Mouse (Mus musculus): ENCODE data around the gene Hp1bp3. TPM values are rescaled to one million over a fixed set of nuclear protein-coding genes. Genes with fewer than 3 reads are reported as not detected.

The Hp1bp3 gene
- polyA plus RNA-seq, 1 experiment from 2014 or later = 233 TPM

GRCm38 (mm10) chr4:138251819-138252218, 35.7 kb downstream of the Hp1bp3 start:
- under 1% methylated on average over 14 of the region's 14 CpGs for WGBS
- peak overlapping the region; percentile 44 for H3K9ac ChIP-seq (replicated peaks; ENCODE audit: low read depth, low read length)
- H3K4me3 ChIP-seq (replicated peaks; ENCODE audit: low read length) = peak overlapping the region; percentile 63
- H3K36me3 ChIP-seq (ENCODE audit: control insufficient read depth, insufficient read depth) = no peaks in the 10 kb centered on the region
- H3K4me2 ChIP-seq (ENCODE audit: low read length) = peak overlapping the region; percentile 92
- no peak overlapping the region for H3K27ac ChIP-seq (ENCODE audit: low read length)
- H3K4me1 ChIP-seq (replicated peaks; ENCODE audit: control insufficient read depth, insufficient read depth, low read length) = peaks cover 29% of the 10 kb centered on the region
- ATAC-seq = 0 out of 2 replicates have a peak, but pooled peaks have one; percentile 6
- no peaks in the 10 kb centered on the region for H3K9me3 ChIP-seq (ENCODE audit: control insufficient read depth, low read length)
- no peaks in the 10 kb centered on the region for H3K27me3 ChIP-seq (replicated peaks; ENCODE audit: control insufficient read depth, insufficient read depth, low read length)

DNA sequence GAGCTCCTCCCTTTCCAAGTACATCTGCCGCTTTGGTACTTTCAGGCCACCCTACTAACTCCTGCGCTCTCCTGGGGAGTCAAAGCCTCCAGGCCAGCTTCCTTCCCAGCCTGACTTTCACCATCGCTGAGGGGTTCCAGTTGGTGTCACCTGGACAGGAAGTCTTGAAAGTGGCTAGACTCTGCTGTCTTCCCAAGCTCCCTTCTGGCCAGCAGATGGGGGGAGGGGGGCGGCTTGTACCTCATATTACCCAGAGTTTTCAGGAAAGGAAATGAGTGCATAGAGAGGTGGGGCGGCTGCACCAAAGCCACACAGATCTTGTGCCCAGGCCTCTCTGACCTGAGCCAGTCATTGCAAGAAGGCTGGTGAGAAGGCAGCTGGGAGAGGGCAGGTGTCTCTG, 36.1 kb downstream of the Hp1bp3 start:
- 28% methylated on average over 5 of the region's 5 CpGs for WGBS
- Histone ChIP-seq H3K27me3 (replicated peaks; ENCODE audit: control insufficient read depth, insufficient read depth, low read length) (no peaks in the 10 kb centered on the region), H3K9ac (replicated peaks; ENCODE audit: low read depth, low read length) (peak overlapping the region; percentile 44), H3K4me1 (replicated peaks; ENCODE audit: control insufficient read depth, insufficient read depth, low read length) (peaks cover 29% of the 10 kb centered on the region), H3K9me3 (ENCODE audit: control insufficient read depth, low read length) (no peaks in the 10 kb centered on the region), H3K4me2 (ENCODE audit: low read length) (peak overlapping the region; percentile 92), H3K4me3 (replicated peaks; ENCODE audit: low read length) (peak overlapping the region; percentile 63), H3K36me3 (ENCODE audit: control insufficient read depth, insufficient read depth) (no peaks in the 10 kb centered on the region), H3K27ac (ENCODE audit: low read length) (no peak overlapping the region)
- ATAC-seq = no peak

DNA sequence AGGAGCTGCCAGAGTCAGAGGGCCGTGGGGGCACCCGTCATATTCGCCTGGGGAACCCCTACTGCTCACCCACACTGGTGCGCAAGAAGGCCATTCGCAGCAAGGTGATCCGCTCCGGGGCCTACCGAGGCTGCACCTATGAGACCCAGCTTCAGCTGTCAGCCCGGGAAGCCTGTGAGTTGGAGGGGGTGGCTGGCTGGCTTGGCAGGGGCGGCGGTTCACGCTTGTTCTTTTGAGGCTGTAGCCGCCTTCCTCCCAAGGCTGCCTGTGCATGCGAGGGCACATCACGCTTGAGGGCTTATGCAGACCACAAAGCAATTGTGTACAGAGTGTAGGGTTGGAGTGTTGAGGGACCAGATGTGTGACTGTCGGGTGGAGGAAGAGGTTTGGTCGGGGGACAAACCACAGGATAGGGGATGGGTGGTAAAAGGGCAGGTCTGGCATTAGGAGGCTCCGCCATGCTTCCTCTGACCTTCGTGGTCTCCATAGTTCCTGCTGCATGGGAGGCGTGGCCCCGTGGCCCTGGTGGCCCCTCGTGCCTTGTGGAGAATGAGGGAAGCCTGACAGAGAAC, 41.1 kb downstream of the Hp1bp3 start:
- WGBS = 76% methylated on average over 22 of the region's 22 CpGs

DNA sequence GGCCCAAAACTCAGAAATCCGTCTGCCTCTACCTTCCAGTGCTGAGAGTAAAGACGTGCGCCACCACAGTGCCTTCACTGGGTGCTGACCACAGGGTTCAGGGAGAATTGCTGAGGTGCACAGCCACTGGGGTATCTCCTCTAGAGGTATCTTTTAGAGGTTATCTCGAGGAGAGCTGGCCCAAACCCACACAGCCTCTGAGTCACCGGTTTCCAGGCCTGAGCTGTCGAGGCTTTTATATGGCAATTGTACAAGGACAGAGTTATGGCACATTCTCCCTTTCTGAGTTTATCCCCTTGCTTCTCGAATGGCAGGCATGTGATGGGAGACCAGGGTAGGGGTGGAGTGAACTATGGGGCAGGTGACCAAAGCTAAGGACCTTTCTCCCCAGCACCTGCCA, 42.6 kb downstream of the Hp1bp3 start:
- Histone ChIP-seq H3K9ac (replicated peaks; ENCODE audit: low read depth, low read length) (no peak overlapping the region), H3K9me3 (ENCODE audit: control insufficient read depth, low read length) (no peaks in the 10 kb centered on the region), H3K27ac (ENCODE audit: low read length) (no peak overlapping the region), H3K4me1 (replicated peaks; ENCODE audit: control insufficient read depth, insufficient read depth, low read length) (peaks cover 6% of the 10 kb centered on the region), H3K36me3 (ENCODE audit: control insufficient read depth, insufficient read depth) (no peaks in the 10 kb centered on the region), H3K4me3 (replicated peaks; ENCODE audit: low read length) (no peak overlapping the region), H3K4me2 (ENCODE audit: low read length) (no peak overlapping the region), H3K27me3 (replicated peaks; ENCODE audit: control insufficient read depth, insufficient read depth, low read length) (peaks cover 2% of the 10 kb centered on the region; the same call in 1 of the 2 replicates)
- no peak for ATAC-seq
- WGBS = 80% methylated on average over 7 of the region's 7 CpGs

More for the DNA sequence above, 41.1 kb downstream of the Hp1bp3 start:
- Histone ChIP-seq H3K9ac (replicated peaks; ENCODE audit: low read depth, low read length) (no peak overlapping the region), H3K36me3 (ENCODE audit: control insufficient read depth, insufficient read depth) (no peaks in the 10 kb centered on the region), H3K27me3 (replicated peaks; ENCODE audit: control insufficient read depth, insufficient read depth, low read length) (no peaks in the 10 kb centered on the region), H3K4me3 (replicated peaks; ENCODE audit: low read length) (no peak overlapping the region), H3K4me1 (replicated peaks; ENCODE audit: control insufficient read depth, insufficient read depth, low read length) (peaks cover 3% of the 10 kb centered on the region), H3K9me3 (ENCODE audit: control insufficient read depth, low read length) (no peaks in the 10 kb centered on the region), H3K4me2 (ENCODE audit: low read length) (no peak overlapping the region), H3K27ac (ENCODE audit: low read length) (no peak overlapping the region)
- ATAC-seq = no peak

DNA sequence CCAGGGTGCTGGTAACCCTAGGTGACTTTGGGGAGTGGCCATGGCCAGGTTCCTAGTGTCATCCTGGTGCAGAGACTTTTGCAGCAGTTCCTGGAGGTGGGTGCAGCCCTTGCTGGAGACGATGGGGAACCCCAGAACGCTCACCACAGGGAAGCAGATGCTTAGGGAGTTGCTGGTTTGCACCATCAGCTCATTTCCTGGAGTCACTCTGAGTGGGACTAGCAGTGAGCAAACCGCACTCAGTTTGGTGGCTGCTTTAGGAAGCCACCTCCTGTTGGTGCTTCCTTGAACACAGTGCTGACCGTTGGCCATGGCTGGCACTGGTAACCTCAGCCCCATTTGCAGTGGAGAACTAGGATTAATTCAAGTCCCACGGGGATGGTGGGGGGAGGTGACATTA, 43.4 kb downstream of the Hp1bp3 start:
- WGBS = 89% methylated on average over 5 of the region's 5 CpGs
- no peak overlapping the region for H3K27ac ChIP-seq (ENCODE audit: low read length)
- peaks cover 2% of the 10 kb centered on the region; the same call in 1 of the 2 replicates for H3K27me3 ChIP-seq (replicated peaks; ENCODE audit: control insufficient read depth, insufficient read depth, low read length)
- no peaks in the 10 kb centered on the region for H3K36me3 ChIP-seq (ENCODE audit: control insufficient read depth, insufficient read depth)
- no peak for ATAC-seq
- no peaks in the 10 kb centered on the region for H3K9me3 ChIP-seq (ENCODE audit: control insufficient read depth, low read length)
- H3K4me2 ChIP-seq (ENCODE audit: low read length) = no peak overlapping the region
- H3K9ac ChIP-seq (replicated peaks; ENCODE audit: low read depth, low read length) = no peak overlapping the region
- peaks cover 6% of the 10 kb centered on the region for H3K4me1 ChIP-seq (replicated peaks; ENCODE audit: control insufficient read depth, insufficient read depth, low read length)
- H3K4me3 ChIP-seq (replicated peaks; ENCODE audit: low read length) = no peak overlapping the region

- WGBS = under 1% methylated on average over 67 of the region's 78 CpGs
- Histone ChIP-seq H3K4me3 (replicated peaks; ENCODE audit: low read length) (peak overlapping the region; percentile 64), H3K4me2 (ENCODE audit: low read length) (peak overlapping the region; percentile 89), H3K27me3 (replicated peaks; ENCODE audit: control insufficient read depth, insufficient read depth, low read length) (peaks cover 2% of the 10 kb centered on the region; the same call in 1 of the 2 replicates), H3K36me3 (ENCODE audit: control insufficient read depth, insufficient read depth) (no peaks in the 10 kb centered on the region), H3K9me3 (ENCODE audit: control insufficient read depth, low read length) (no peaks in the 10 kb centered on the region), H3K27ac (ENCODE audit: low read length) (no peak overlapping the region), H3K9ac (replicated peaks; ENCODE audit: low read depth, low read length) (peak overlapping the region; percentile 57), H3K4me1 (replicated peaks; ENCODE audit: control insufficient read depth, insufficient read depth, low read length) (peaks cover 6% of the 10 kb centered on the region)
- ATAC-seq = peak; percentile 91
Observed at GRCm38 (mm10) chr4:138261843-138262681, 46.0 kb downstream of the Hp1bp3 start.

DNA sequence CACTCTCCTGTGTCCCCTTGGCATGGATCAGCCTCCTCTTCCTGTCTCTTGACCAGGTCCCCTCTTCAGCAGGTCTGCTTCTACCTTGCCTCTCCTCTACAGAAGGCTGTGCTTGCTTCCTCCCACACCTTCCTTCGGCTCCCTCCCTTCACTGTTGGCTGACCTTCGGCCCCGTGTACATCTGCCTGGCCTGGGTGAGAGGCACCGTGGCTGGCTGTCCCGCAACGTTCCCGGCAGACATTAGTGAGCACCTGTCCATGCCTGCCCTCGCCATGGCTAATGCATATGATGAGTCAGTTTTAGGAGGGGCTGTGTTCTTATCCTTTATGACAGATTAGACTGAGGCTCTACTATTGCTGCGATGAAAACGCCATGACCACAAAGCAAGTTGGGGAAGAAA, 51.8 kb downstream of the Hp1bp3 start:
- Histone ChIP-seq H3K4me1 (replicated peaks; ENCODE audit: control insufficient read depth, insufficient read depth, low read length) (peaks cover 6% of the 10 kb centered on the region), H3K4me2 (ENCODE audit: low read length) (no peak overlapping the region), H3K9me3 (ENCODE audit: control insufficient read depth, low read length) (no peaks in the 10 kb centered on the region), H3K27ac (ENCODE audit: low read length) (no peak overlapping the region), H3K9ac (replicated peaks; ENCODE audit: low read depth, low read length) (no peak overlapping the region), H3K27me3 (replicated peaks; ENCODE audit: control insufficient read depth, insufficient read depth, low read length) (no peaks in the 10 kb centered on the region), H3K4me3 (replicated peaks; ENCODE audit: low read length) (no peak overlapping the region), H3K36me3 (ENCODE audit: control insufficient read depth, insufficient read depth) (no peaks in the 10 kb centered on the region)
- ATAC-seq = no peak
- WGBS = 89% methylated on average over 10 of the region's 10 CpGs

GRCm38 (mm10) chr4:138272011-138272997, 56.2 kb downstream of the Hp1bp3 start:
- ATAC-seq = peak; percentile 62; the same call in 1 of the 2 replicates

GRCm38 (mm10) chr4:138278346-138278745, 62.2 kb downstream of the Hp1bp3 start:
- H3K27ac ChIP-seq (ENCODE audit: low read length) = no peak overlapping the region
- H3K9me3 ChIP-seq (ENCODE audit: control insufficient read depth, low read length) = no peaks in the 10 kb centered on the region
- no peak for ATAC-seq
- H3K4me2 ChIP-seq (ENCODE audit: low read length) = no peak overlapping the region
- no peak overlapping the region for H3K4me3 ChIP-seq (replicated peaks; ENCODE audit: low read length)
- whole genome bisulfite sequencing = 77% methylated on average over 7 of the region's 7 CpGs
- no peaks in the 10 kb centered on the region for H3K36me3 ChIP-seq (ENCODE audit: control insufficient read depth, insufficient read depth)
- no peak overlapping the region for H3K9ac ChIP-seq (replicated peaks; ENCODE audit: low read depth, low read length)
- no peaks in the 10 kb centered on the region for H3K4me1 ChIP-seq (replicated peaks; ENCODE audit: control insufficient read depth, insufficient read depth, low read length)
- H3K27me3 ChIP-seq (replicated peaks; ENCODE audit: control insufficient read depth, insufficient read depth, low read length) = no peaks in the 10 kb centered on the region

More at GRCm38 (mm10) chr4:138272011-138272997, 56.2 kb downstream of the Hp1bp3 start:
- Histone ChIP-seq H3K36me3 (ENCODE audit: control insufficient read depth, insufficient read depth) (no peaks in the 10 kb centered on the region), H3K9ac (replicated peaks; ENCODE audit: low read depth, low read length) (no peak overlapping the region), H3K9me3 (ENCODE audit: control insufficient read depth, low read length) (no peaks in the 10 kb centered on the region), H3K27ac (ENCODE audit: low read length) (no peak overlapping the region), H3K4me2 (ENCODE audit: low read length) (no peak overlapping the region), H3K27me3 (replicated peaks; ENCODE audit: control insufficient read depth, insufficient read depth, low read length) (no peaks in the 10 kb centered on the region), H3K4me3 (replicated peaks; ENCODE audit: low read length) (no peak overlapping the region), H3K4me1 (replicated peaks; ENCODE audit: control insufficient read depth, insufficient read depth, low read length) (peaks cover 6% of the 10 kb centered on the region)
- 63% methylated on average over 14 of the region's 14 CpGs for WGBS

All from forebrain, embryonic 16.5 days (tissue).